Comparison of ENCODE assay signal across 26 mouse cellular contexts in the genomic region with DNA sequence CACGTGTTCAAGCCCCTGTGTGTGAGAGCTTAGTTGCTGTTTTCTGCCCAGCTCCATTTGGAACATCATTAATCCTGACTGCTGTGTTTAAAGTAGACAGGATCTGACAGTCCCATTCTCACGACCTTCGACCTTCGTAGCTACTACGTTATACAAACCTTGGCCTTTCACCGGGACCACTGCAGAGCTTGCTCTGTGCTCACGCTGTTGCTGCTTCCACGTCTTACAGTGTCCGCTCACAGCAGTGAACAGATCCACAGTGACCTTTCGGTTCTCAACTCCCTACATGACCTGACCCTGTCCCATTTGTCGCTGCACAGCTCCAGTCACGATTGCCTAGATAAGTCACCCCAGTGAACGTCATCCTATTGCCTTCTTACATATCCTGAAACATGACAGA. TPM values are rescaled to one million over a fixed set of nuclear protein-coding genes. Genes with fewer than 3 reads are reported as not detected.
DNase-seq lines count a peak whose midpoint lies in the region; ATAC-seq and TF ChIP-seq lines count a peak whose summit lies in the region.
"Had no signal": no experiment of that assay in that cellular context is flagged by ENCODE, and none has a peak within 500 bp of the region (broad histone marks: within the 10 kb centered on the region; RNA-seq: fewer than 3 reads in every experiment).

No protein-coding gene starts in this region.

- peak overlapping the region; percentile 32; the same call in 1 of the 2 replicates for H3K27ac ChIP-seq in liver, embryonic 11.5 days (ENCODE audit: low read depth, low read length)
- H3K27ac ChIP-seq in lung, postnatal 0 days (ENCODE audit: low read length), result no peak overlapping the region
- H3K27ac ChIP-seq in kidney, embryonic 16.5 days (ENCODE audit: low read length), result no peak overlapping the region
- no peak overlapping the region for H3K27ac ChIP-seq in cerebellum, adult 2 months (ENCODE audit: insufficient read depth, low read length)
- no peak overlapping the region for H3K27ac ChIP-seq in hindbrain, embryonic 11.5 days (ENCODE audit: low read depth, low read length)
- H3K27ac ChIP-seq: embryonic facial prominence, embryonic 13.5 days; hindbrain, postnatal 0 days; limb, embryonic 10.5 days; macrophage; midbrain, embryonic 12.5 days; neural tube, embryonic 13.5 days had no signal

- no peaks in the 10 kb centered on the region; the same call in 1 of the 2 replicates for H3K4me1 ChIP-seq in liver, embryonic 11.5 days (replicated peaks; ENCODE audit: control insufficient read depth, insufficient read depth, low read length)
- no peaks in the 10 kb centered on the region for H3K4me1 ChIP-seq in lung, postnatal 0 days (ENCODE audit: insufficient read depth, low read depth, low read length)
- H3K4me1 ChIP-seq in kidney, embryonic 16.5 days (ENCODE audit: insufficient read depth, low read length), result no peaks in the 10 kb centered on the region
- H3K4me1 ChIP-seq in cerebellum, adult 2 months (ENCODE audit: control insufficient read depth, insufficient read depth, low read length), result no peaks in the 10 kb centered on the region
- H3K4me1 ChIP-seq in hindbrain, embryonic 11.5 days (replicated peaks; ENCODE audit: control insufficient read depth, insufficient read depth, low read length), result no peaks in the 10 kb centered on the region
- H3K4me1 ChIP-seq: embryonic facial prominence, embryonic 13.5 days; limb, embryonic 10.5 days; midbrain, embryonic 12.5 days; neural tube, embryonic 13.5 days had no signal

- TF ChIP-seq EP300 in lung, postnatal 0 days (IDR thresholded peaks at IDR 0.05), result no peak

- H3K9me3 ChIP-seq in liver, embryonic 11.5 days (ENCODE audit: control insufficient read depth, low read length), result no peaks in the 10 kb centered on the region
- no peaks in the 10 kb centered on the region for H3K9me3 ChIP-seq in lung, postnatal 0 days (ENCODE audit: low read length)
- no peaks in the 10 kb centered on the region for H3K9me3 ChIP-seq in kidney, embryonic 16.5 days (ENCODE audit: low read length)
- H3K9me3 ChIP-seq in hindbrain, embryonic 11.5 days (ENCODE audit: control insufficient read depth, low read length), result no peaks in the 10 kb centered on the region
- H3K9me3 ChIP-seq: embryonic facial prominence, embryonic 13.5 days; limb, embryonic 10.5 days; midbrain, embryonic 12.5 days; neural tube, embryonic 13.5 days had no signal

- H3K4me2 ChIP-seq in liver, embryonic 11.5 days, result no peak overlapping the region
- no peak overlapping the region for H3K4me2 ChIP-seq in lung, postnatal 0 days (replicated peaks; ENCODE audit: low read depth, low read length)
- no peak overlapping the region for H3K4me2 ChIP-seq in kidney, embryonic 16.5 days (replicated peaks; ENCODE audit: low read depth, low read length)
- no peak overlapping the region for H3K4me2 ChIP-seq in hindbrain, embryonic 11.5 days (replicated peaks; ENCODE audit: low read depth, low read length)
- H3K4me2 ChIP-seq: embryonic facial prominence, embryonic 13.5 days; midbrain, embryonic 12.5 days; neural tube, embryonic 13.5 days had no signal

- no peak overlapping the region for H3K9ac ChIP-seq in liver, embryonic 11.5 days (ENCODE audit: low read depth, low read length)
- no peak overlapping the region for H3K9ac ChIP-seq in lung, postnatal 0 days (replicated peaks; ENCODE audit: low read depth)
- H3K9ac ChIP-seq in kidney, embryonic 16.5 days (replicated peaks; ENCODE audit: low read length), result no peak overlapping the region
- H3K9ac ChIP-seq in hindbrain, embryonic 11.5 days (ENCODE audit: low read depth, low read length), result no peak overlapping the region
- H3K9ac ChIP-seq: midbrain, embryonic 12.5 days; neural tube, embryonic 13.5 days had no signal

- no peak for TF ChIP-seq POLR2A in cerebellum, adult 2 months (IDR thresholded peaks at IDR 0.05; ENCODE audit: borderline replicate concordance, insufficient read depth, low read length)

- H3K4me3 ChIP-seq in liver, embryonic 11.5 days (ENCODE audit: low read depth, low read length), result no peak overlapping the region
- no peak overlapping the region for H3K4me3 ChIP-seq in lung, postnatal 0 days (ENCODE audit: low read depth, low read length)
- H3K4me3 ChIP-seq in kidney, embryonic 16.5 days (ENCODE audit: low read length), result no peak overlapping the region
- no peak overlapping the region for H3K4me3 ChIP-seq in cerebellum, adult 2 months (replicated peaks; ENCODE audit: insufficient read depth, low read depth, low read length)
- no peak overlapping the region for H3K4me3 ChIP-seq in hindbrain, embryonic 11.5 days (ENCODE audit: low read depth, low read length)
- H3K4me3 ChIP-seq: embryonic facial prominence, embryonic 13.5 days; limb, embryonic 10.5 days; midbrain, embryonic 12.5 days; neural tube, embryonic 13.5 days had no signal

- 53% methylated on average over 13 of the region's 13 CpGs for WGBS in liver, embryonic 11.5 days
- WGBS in lung, postnatal 0 days, result 53% methylated on average over 13 of the region's 13 CpGs
- WGBS in kidney, embryonic 16.5 days, result 53% methylated on average over 13 of the region's 13 CpGs
- WGBS in cerebellum, adult 2 months, result 67% methylated on average over 13 of the region's 13 CpGs
- WGBS in hindbrain, embryonic 11.5 days, result 55% methylated on average over 13 of the region's 13 CpGs

- no peaks in the 10 kb centered on the region for H3K27me3 ChIP-seq in liver, embryonic 11.5 days (replicated peaks; ENCODE audit: control insufficient read depth, insufficient read depth, low read length)
- no peaks in the 10 kb centered on the region for H3K27me3 ChIP-seq in lung, postnatal 0 days (replicated peaks; ENCODE audit: insufficient read depth, low read length)
- H3K27me3 ChIP-seq in kidney, embryonic 16.5 days (ENCODE audit: insufficient read depth, low read length), result no peaks in the 10 kb centered on the region
- H3K27me3 ChIP-seq in cerebellum, adult 2 months (ENCODE audit: control insufficient read depth, insufficient read depth, low read length), result no peaks in the 10 kb centered on the region
- no peaks in the 10 kb centered on the region for H3K27me3 ChIP-seq in hindbrain, embryonic 11.5 days (ENCODE audit: control insufficient read depth, insufficient read depth, low read length)
- H3K27me3 ChIP-seq: embryonic facial prominence, embryonic 13.5 days; midbrain, embryonic 12.5 days; neural tube, embryonic 13.5 days had no signal

- peak; percentile 58 for ATAC-seq in liver, embryonic 11.5 days (replicated peaks; ENCODE audit: low FRiP score)
- peak; percentile 93 for ATAC-seq in lung, postnatal 0 days
- ATAC-seq in kidney, embryonic 16.5 days (ENCODE audit: low FRiP score, low TSS enrichment), result no peak
- no peak for ATAC-seq in hindbrain, embryonic 11.5 days (ENCODE audit: low FRiP score)
- ATAC-seq: CD4-positive, CD25-positive, alpha-beta regulatory T cell, adult 4 months; forebrain, embryonic 14.5 days; hindbrain, postnatal 0 days had no signal

- H3K36me3 ChIP-seq in liver, embryonic 11.5 days (ENCODE audit: control insufficient read depth, insufficient read depth, low read length), result peaks cover 33% of the 10 kb centered on the region
- peaks cover 35% of the 10 kb centered on the region; the same call in 1 of the 2 replicates for H3K36me3 ChIP-seq in lung, postnatal 0 days (ENCODE audit: insufficient read depth, low read length)
- peaks cover 56% of the 10 kb centered on the region for H3K36me3 ChIP-seq in kidney, embryonic 16.5 days (ENCODE audit: insufficient read depth, low read length)
- H3K36me3 ChIP-seq in hindbrain, embryonic 11.5 days (ENCODE audit: control insufficient read depth, insufficient read depth, low read length), result peaks cover 4% of the 10 kb centered on the region

- TF ChIP-seq CTCF in lung, postnatal 0 days (IDR thresholded peaks at IDR 0.05), result no peak
- TF ChIP-seq CTCF in cerebellum, adult 2 months (IDR thresholded peaks at IDR 0.05; ENCODE audit: borderline replicate concordance, insufficient read depth, low read depth, low read length), result no peak

- peak; percentile 31 for DNase-seq in adrenal gland, postnatal 14 days
- DNase-seq in adrenal gland, postnatal 4 days (ENCODE audit: low spot score in 2 of 2), result no peak
- DNase-seq in embryo, embryonic 10 days (ENCODE audit: low spot score), result peak; percentile 76
- DNase-seq in liver, embryonic 11.5 days (ENCODE audit: low spot score), result no peak
- DNase-seq in lung, postnatal 0 days (ENCODE audit: low spot score), result peak; percentile 58
- no peak for DNase-seq in cerebellum, adult 2 months
- no peak for DNase-seq in hindbrain, embryonic 11.5 days (ENCODE audit: low spot score)
- DNase-seq: cerebellum, adult 8-10 months; gastrocnemius, postnatal 10 days; kidney, adult 2 months; kidney, postnatal 36 days; layer of hippocampus, adult 9-11 months; right cerebral cortex, adult 18-20 months; thymus, adult 18-20 months; thymus, postnatal 4 days had no signal

RNA-seq across cellular contexts. Expression of a gene that starts 18.9 kb away (rescaled TPM):
- total RNA-seq in adrenal gland, postnatal 14 days (2021), result 8.7 and 9.3 TPM in 2 replicates
- total RNA-seq in adrenal gland, postnatal 4 days (2021), result 10 to 100 TPM; 11.0 to 12.0 TPM
- 71.9 and 75.9 TPM in 2 replicates for polyA plus RNA-seq in liver, embryonic 11.5 days (2014; fragmentation: Nextera tagmentation; extraction: Ambion mirVana)
- polyA plus RNA-seq in lung, postnatal 0 days (2015; fragmentation: Nextera tagmentation; extraction: Ambion mirVana), result 11.1 and 13.2 TPM in 2 replicates
- 40.9 and 45.1 TPM in 2 replicates for polyA plus RNA-seq in kidney, embryonic 16.5 days (2015; fragmentation: Nextera tagmentation; extraction: Ambion mirVana)
- polyA plus RNA-seq in cerebellum, adult 2 months (2012; rRNA removed), result 6.0 and 6.1 TPM in 2 replicates
- polyA plus RNA-seq in hindbrain, embryonic 11.5 days (2014; fragmentation: Nextera tagmentation; extraction: Ambion mirVana), result 37.9 and 41.5 TPM in 2 replicates

RNA-seq across cellular contexts. Expression of a gene that starts 35.9 kb away (rescaled TPM):
- total RNA-seq in adrenal gland, postnatal 14 days (2021), result 0.15 TPM in 1 of 2 replicates, not detected in the other
- total RNA-seq in adrenal gland, postnatal 4 days (2021), result under 1 TPM; 0.11 to 0.25 TPM
- polyA plus RNA-seq in liver, embryonic 11.5 days (2014; fragmentation: Nextera tagmentation; extraction: Ambion mirVana), result not detected in 2 replicates
- 0.19 and 0.21 TPM in 2 replicates for polyA plus RNA-seq in lung, postnatal 0 days (2015; fragmentation: Nextera tagmentation; extraction: Ambion mirVana)
- polyA plus RNA-seq in kidney, embryonic 16.5 days (2015; fragmentation: Nextera tagmentation; extraction: Ambion mirVana), result not detected in 2 replicates
- polyA plus RNA-seq in cerebellum, adult 2 months (2012; rRNA removed), result 0.05 and 0.13 TPM in 2 replicates
- polyA plus RNA-seq in hindbrain, embryonic 11.5 days (2014; fragmentation: Nextera tagmentation; extraction: Ambion mirVana), result 0.20 TPM in 1 of 2 replicates, not detected in the other
- total RNA-seq: gastrocnemius, postnatal 10 days; hematopoietic stem cell, adult 5-6 weeks; hindbrain, postnatal 0 days had no signal
- polyA plus RNA-seq: CD4-positive, CD25-positive, alpha-beta regulatory T cell, adult 4 months; embryonic facial prominence, embryonic 13.5 days; macrophage; neural tube, embryonic 13.5 days; small intestine, adult 2 months had no signal

RNA-seq across cellular contexts. Expression of a gene that starts 36.0 kb away (rescaled TPM):
- total RNA-seq in adrenal gland, postnatal 14 days (2021), result 123 and 131 TPM in 2 replicates
- total RNA-seq in adrenal gland, postnatal 4 days (2021), result 100 to 1,000 TPM; 172 to 192 TPM
- 649 and 673 TPM in 2 replicates for polyA plus RNA-seq in liver, embryonic 11.5 days (2014; fragmentation: Nextera tagmentation; extraction: Ambion mirVana)
- polyA plus RNA-seq in lung, postnatal 0 days (2015; fragmentation: Nextera tagmentation; extraction: Ambion mirVana), result 162 and 178 TPM in 2 replicates
- polyA plus RNA-seq in kidney, embryonic 16.5 days (2015; fragmentation: Nextera tagmentation; extraction: Ambion mirVana), result 618 and 645 TPM in 2 replicates
- polyA plus RNA-seq in cerebellum, adult 2 months (2012; rRNA removed), result 124 and 136 TPM in 2 replicates
- 773 and 810 TPM in 2 replicates for polyA plus RNA-seq in hindbrain, embryonic 11.5 days (2014; fragmentation: Nextera tagmentation; extraction: Ambion mirVana)

RNA-seq across cellular contexts. Expression of a gene that starts 46.9 kb away (rescaled TPM):
- 12.7 and 17.2 TPM in 2 replicates for total RNA-seq in adrenal gland, postnatal 14 days (2021)
- total RNA-seq in adrenal gland, postnatal 4 days (2021), result 10 to 100 TPM; 16.6 to 16.7 TPM
- 18.6 and 20.1 TPM in 2 replicates for polyA plus RNA-seq in liver, embryonic 11.5 days (2014; fragmentation: Nextera tagmentation; extraction: Ambion mirVana)
- 12.5 and 13.2 TPM in 2 replicates for polyA plus RNA-seq in lung, postnatal 0 days (2015; fragmentation: Nextera tagmentation; extraction: Ambion mirVana)
- polyA plus RNA-seq in kidney, embryonic 16.5 days (2015; fragmentation: Nextera tagmentation; extraction: Ambion mirVana), result 38.9 and 39.7 TPM in 2 replicates
- 30.1 and 34.1 TPM in 2 replicates for polyA plus RNA-seq in cerebellum, adult 2 months (2012; rRNA removed)
- 32.0 and 38.6 TPM in 2 replicates for polyA plus RNA-seq in hindbrain, embryonic 11.5 days (2014; fragmentation: Nextera tagmentation; extraction: Ambion mirVana)

RNA-seq across cellular contexts. Expression of a gene that starts 47.2 kb away (rescaled TPM):
- 12.9 and 16.9 TPM in 2 replicates for total RNA-seq in adrenal gland, postnatal 14 days (2021)
- 10 to 100 TPM; 20.9 to 22.0 TPM for total RNA-seq in adrenal gland, postnatal 4 days (2021)
- 9.3 and 11.6 TPM in 2 replicates for polyA plus RNA-seq in liver, embryonic 11.5 days (2014; fragmentation: Nextera tagmentation; extraction: Ambion mirVana)
- polyA plus RNA-seq in lung, postnatal 0 days (2015; fragmentation: Nextera tagmentation; extraction: Ambion mirVana), result 4.2 and 5.7 TPM in 2 replicates
- polyA plus RNA-seq in kidney, embryonic 16.5 days (2015; fragmentation: Nextera tagmentation; extraction: Ambion mirVana), result 15.4 and 15.9 TPM in 2 replicates
- 24.4 and 26.0 TPM in 2 replicates for polyA plus RNA-seq in cerebellum, adult 2 months (2012; rRNA removed)
- polyA plus RNA-seq in hindbrain, embryonic 11.5 days (2014; fragmentation: Nextera tagmentation; extraction: Ambion mirVana), result 23.3 and 25.7 TPM in 2 replicates

Comparison
In these comparisons a context has a peak if more than half of its experiments do, and no peak if none do; other contexts are left out.
1. DNase-seq: peak in adrenal gland, postnatal 14 days (single experiment), embryo, embryonic 10 days (single experiment) and lung, postnatal 0 days (single experiment); none in adrenal gland, postnatal 4 days (0 of 2), liver, embryonic 11.5 days (single experiment), cerebellum, adult 2 months (0 of 2) and hindbrain, embryonic 11.5 days (single experiment).
2. ATAC-seq: peak in liver, embryonic 11.5 days (single experiment) and lung, postnatal 0 days (single experiment); none in kidney, embryonic 16.5 days (single experiment) and hindbrain, embryonic 11.5 days (single experiment).